Mouse (Mus musculus) cortical plate, adult 2 months (tissue): ENCODE results near the gene Olfr981. TPM values are rescaled to one million over a fixed set of nuclear protein-coding genes. Genes with fewer than 3 reads are reported as not detected.
"Not testable (repeated sequence)": the region's sequence is repeated elsewhere in the genome, so short reads cannot be mapped to it uniquely, and the experiment has no call there.

Source experiments
- H3K27ac ChIP-seq: fragments of 200-500 bp; 2 replicates; pipeline ENCODE4 v1.5.1; 2012; ENCODE audit warnings: low read length, control low read depth, inconsistent platforms; ENCODE audit not compliant: insufficient read depth
- H3K4me1 ChIP-seq: fragments of 200-500 bp; 2 replicates; pipeline ENCODE4 v1.6.1; 2011; ENCODE audit warnings: low read length; ENCODE audit not compliant: control insufficient read depth, insufficient read depth
- H3K4me3 ChIP-seq: fragments of 200-500 bp; 2 replicates; pipeline ENCODE4 v1.5.1; 2011; ENCODE audit warnings: mild to moderate bottlenecking, low read length, control low read depth; ENCODE audit not compliant: insufficient read depth
- CTCF ChIP-seq: fragments of 200-500 bp; IDR thresholded peaks from 2 replicates; pipeline ENCODE4 v1.5.1; 2011; ENCODE audit warnings: mild to moderate bottlenecking, control low read depth, low read length; ENCODE audit not compliant: insufficient read depth; ENCODE audit errors: extremely low read depth
- POLR2A ChIP-seq: fragments of 200-500 bp; IDR thresholded peaks from 2 replicates; pipeline ENCODE4 v1.6.1; 2011; ENCODE audit warnings: mild to moderate bottlenecking, low read length, control low read depth; ENCODE audit not compliant: insufficient read depth; ENCODE audit errors: extremely low read depth
- polyA plus RNA-seq: library from polyadenylated mRNA; depleted of rRNA; stranded (reverse); fragments of >200 nt; gene quantifications from 2 replicates; pipeline ENCODE4 v1.2.3, GENCODE M21; 2012; rRNA removed

Gene Olfr981
- polyA plus RNA-seq, result not detected in 2 replicates

DNA sequence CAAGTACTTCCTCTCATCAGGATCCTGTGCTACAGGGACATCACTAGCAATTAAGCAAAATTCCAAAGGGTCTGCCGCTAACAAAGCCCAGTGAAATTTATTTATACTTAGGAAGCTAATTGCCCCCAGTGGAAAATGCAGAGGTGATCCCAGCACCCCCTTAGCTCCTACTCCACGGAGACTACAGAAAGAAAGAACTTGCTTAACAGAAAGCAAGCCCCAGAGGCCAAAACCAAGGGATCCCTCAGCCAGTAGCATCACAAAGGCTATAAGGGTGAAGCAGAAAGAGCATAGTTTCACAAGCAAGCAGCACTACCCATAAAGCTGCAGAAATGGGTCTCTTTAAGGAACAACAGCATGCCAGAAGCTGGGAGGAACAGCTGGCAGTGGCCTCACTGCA lies at the start of gene Olfr981:
TSS of gene Olfr981 (plus strand) at position 301 of the 400 bp plus-strand sequence.
- Histone ChIP-seq H3K4me3 (no peak within 1 kb of the TSS), H3K27ac (no peak within 1 kb of the TSS), H3K4me1 (no peaks in the 10 kb centered on the region)
- TF ChIP-seq CTCF (no peak), POLR2A (no peak)

DNA sequence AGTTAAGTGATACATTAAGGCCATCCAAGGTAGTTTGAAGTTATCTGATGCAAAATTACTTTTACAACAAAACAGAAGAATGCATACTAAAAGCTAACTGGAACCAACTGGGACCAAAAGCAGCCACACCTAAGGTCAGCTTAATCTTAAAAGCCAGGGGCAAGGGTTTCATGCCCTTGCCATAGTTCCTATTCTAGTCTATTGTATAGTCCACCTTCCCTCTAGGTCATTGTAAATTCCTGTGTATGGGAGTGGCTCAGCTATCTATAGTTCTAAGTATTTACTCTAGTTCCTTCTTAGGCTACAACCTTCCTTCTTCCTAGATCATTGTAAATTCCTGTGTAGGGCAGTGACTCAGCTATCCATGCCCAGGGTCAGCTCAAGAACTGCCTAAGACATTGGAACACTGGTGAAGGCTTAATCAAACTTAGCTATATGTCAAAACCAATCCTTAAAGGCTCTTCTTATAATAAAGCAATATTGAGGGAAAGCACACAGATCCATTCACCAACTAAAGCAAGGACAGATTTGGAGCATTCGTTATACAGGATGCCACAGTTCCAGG lies 44.6 kb upstream of the Olfr981 start:
- not testable (repeated sequence) for H3K4me1 ChIP-seq, H3K4me3 ChIP-seq, H3K27ac ChIP-seq

DNA sequence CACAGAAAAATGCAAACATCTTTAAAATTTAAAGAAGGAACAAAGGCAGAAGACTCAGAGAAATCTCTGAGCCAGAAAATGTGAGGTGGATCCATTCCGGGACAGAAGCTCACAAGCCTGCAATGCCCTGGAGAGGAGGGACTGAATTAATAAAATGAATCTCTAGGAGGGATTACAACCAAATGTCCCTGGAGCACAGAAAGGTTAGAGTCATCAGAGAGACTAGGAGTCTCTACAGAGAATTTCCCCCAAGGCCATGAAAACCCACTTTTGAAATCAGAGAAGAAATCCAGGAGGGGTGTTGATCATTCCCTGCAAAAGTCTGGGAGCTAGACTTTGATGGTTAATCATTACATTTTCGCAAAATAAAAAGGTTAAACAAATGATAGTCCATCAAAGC lies 29.5 kb upstream of the Olfr981 start, which contains the start of gene Olfr978:
TSS of gene Olfr978 (plus strand) at position 301 of the 400 bp plus-strand sequence.
- no peaks in the 10 kb centered on the region for H3K4me1 ChIP-seq
- TF ChIP-seq CTCF (no peak), POLR2A (no peak)
- H3K27ac ChIP-seq, result no peak within 1 kb of the TSS
- no peak within 1 kb of the TSS for H3K4me3 ChIP-seq

DNA sequence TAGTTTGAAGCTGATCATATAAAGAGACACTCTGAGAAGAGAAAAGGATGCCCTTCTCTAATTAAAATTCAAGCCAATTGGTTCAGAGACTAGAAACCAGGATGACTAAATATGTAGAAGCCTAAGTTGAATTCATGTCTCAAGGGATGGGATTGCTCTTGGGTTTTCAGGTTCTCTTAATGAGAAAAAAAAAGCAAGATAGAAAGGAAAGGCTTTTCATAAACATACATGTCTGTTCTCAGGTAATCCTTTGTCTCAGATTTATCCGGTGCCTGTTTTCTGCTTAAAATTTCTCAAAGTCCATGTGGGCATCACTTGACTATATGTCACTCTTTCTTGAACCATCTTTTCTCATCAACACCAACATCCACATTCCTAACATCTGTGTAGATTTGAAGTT lies 17.9 kb upstream of the Olfr981 start, which contains the start of gene Olfr979:
TSS of gene Olfr979 (minus strand) at position 101 of the 400 bp plus-strand sequence.
- H3K27ac ChIP-seq, result no peak within 1 kb of the TSS
- H3K4me3 ChIP-seq, result no peak within 1 kb of the TSS
- TF ChIP-seq POLR2A (no peak), CTCF (no peak)
- H3K4me1 ChIP-seq, result no peaks in the 10 kb centered on the region

DNA sequence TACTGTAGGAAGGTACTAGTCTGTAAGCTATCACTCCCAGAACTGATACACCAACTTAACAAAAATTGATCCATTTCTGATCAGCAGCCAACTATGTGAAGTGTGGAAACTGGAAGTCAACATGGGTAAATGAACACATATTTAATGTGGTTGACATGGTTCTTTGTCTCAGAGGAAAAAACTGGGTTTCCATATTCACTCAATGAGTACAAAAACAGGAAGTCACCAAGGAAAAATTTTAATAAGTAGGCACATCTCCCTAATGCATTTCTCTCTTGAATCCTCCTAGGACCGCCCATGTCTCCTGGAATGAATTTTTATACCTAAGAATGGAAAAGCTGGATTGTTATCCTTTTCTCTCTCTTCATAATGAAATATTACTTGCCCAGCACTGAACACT lies 11.8 kb upstream of the Olfr981 start, which contains the start of gene Olfr980:
TSS of gene Olfr980 (minus strand) at position 101 of the 400 bp plus-strand sequence.
- TF ChIP-seq POLR2A (no peak), CTCF (no peak)
- Histone ChIP-seq H3K27ac (no peak within 1 kb of the TSS), H3K4me3 (no peak within 1 kb of the TSS), H3K4me1 (no peaks in the 10 kb centered on the region)

DNA sequence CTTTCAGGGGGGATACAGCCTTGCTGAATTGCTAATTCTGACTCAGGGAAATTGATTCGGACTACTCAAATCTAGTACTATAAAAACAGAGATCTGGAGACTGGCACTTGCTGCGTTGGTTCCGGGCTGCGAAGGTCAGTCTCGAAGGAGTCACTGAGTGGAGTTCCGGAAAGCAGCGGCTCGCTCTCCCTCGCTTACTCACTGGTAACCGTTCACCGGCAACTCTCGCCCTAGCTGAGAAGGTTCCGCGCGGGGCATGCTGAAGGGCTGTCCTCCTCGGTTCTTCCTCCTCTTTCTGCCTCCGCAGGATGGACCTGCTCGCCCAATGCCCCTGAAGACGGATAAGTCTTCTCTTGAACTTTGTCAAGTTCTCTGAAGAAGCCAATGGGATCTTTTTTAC lies 28.9 kb downstream of the Olfr981 start:
- TF ChIP-seq CTCF (no peak), POLR2A (no peak)
- Histone ChIP-seq H3K4me3 (no peak overlapping the region), H3K4me1 (no peaks in the 10 kb centered on the region), H3K27ac (no peak overlapping the region)

DNA sequence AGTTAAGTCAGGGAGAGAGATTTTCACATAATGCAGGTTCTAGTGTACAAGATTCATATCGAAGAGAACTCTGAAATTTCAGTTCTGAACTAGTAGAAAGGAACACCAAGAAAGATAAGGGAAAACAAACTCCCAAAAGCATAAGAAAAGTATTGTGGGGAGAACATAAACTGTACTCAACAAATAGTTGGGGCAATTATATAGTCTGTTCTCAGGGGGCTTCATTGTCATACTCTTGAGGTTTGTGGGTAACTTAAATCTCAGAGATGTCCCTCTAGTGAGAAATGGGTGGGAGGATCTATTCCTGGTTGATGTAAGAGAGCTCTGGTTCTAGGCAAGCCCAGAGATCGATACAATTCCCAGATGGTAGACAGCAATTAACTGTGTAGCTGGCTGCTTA lies 52.3 kb downstream of the Olfr981 start, which contains the start of gene Olfr982:
TSS of gene Olfr982 (plus strand) at position 301 of the 400 bp plus-strand sequence.
- H3K27ac ChIP-seq, result no peak within 1 kb of the TSS
- no peaks in the 10 kb centered on the region for H3K4me1 ChIP-seq
- no peak within 1 kb of the TSS for H3K4me3 ChIP-seq
- TF ChIP-seq POLR2A, result no peak
- TF ChIP-seq CTCF, result no peak

Other genes starting within 250 kb of the Olfr981 start
- not detected in 2 replicates for gene Olfr968, start 238.2 kb upstream of the Olfr981 start, polyA plus RNA-seq
- not detected in 2 replicates for gene Olfr969, start 230.5 kb upstream of the Olfr981 start, polyA plus RNA-seq
- not detected in 2 replicates for gene Olfr970, start 212.6 kb upstream of the Olfr981 start, polyA plus RNA-seq
- not detected in 2 replicates for gene Olfr971, start 184.6 kb upstream of the Olfr981 start, polyA plus RNA-seq
- gene Olfr972, start 155.0 kb upstream of the Olfr981 start, polyA plus RNA-seq, result not detected in 2 replicates
- not detected in 2 replicates for gene Olfr229, start 114.1 kb upstream of the Olfr981 start, polyA plus RNA-seq
- not detected in 2 replicates for gene Olfr974, start 84.0 kb upstream of the Olfr981 start, polyA plus RNA-seq
- not detected in 2 replicates for gene Olfr975, start 69.4 kb upstream of the Olfr981 start, polyA plus RNA-seq
- not detected in 2 replicates for gene Olfr976, start 60.3 kb upstream of the Olfr981 start, polyA plus RNA-seq
- gene Olfr978, start 29.4 kb upstream of the Olfr981 start, polyA plus RNA-seq, result not detected in 2 replicates
- not detected in 2 replicates for gene Olfr979, start 18.0 kb upstream of the Olfr981 start, polyA plus RNA-seq
- not detected in 2 replicates for gene Olfr980, start 11.9 kb upstream of the Olfr981 start, polyA plus RNA-seq
- gene Olfr982, start 52.4 kb downstream of the Olfr981 start, polyA plus RNA-seq, result not detected in 2 replicates
- gene Olfr983, start 72.1 kb downstream of the Olfr981 start, polyA plus RNA-seq, result not detected in 2 replicates
- gene Olfr984, start 92.7 kb downstream of the Olfr981 start, polyA plus RNA-seq, result not detected in 2 replicates
- not detected in 2 replicates for gene Olfr985, start 108.7 kb downstream of the Olfr981 start, polyA plus RNA-seq
- gene Tmem225, start 126.7 kb downstream of the Olfr981 start, polyA plus RNA-seq, result not detected in 2 replicates
- gene Olfr986, start 159.5 kb downstream of the Olfr981 start, polyA plus RNA-seq, result not detected in 2 replicates
- 2.8 and 3.1 TPM in 2 replicates for gene Zfp202, start 170.9 kb downstream of the Olfr981 start, polyA plus RNA-seq
- gene Scn3b, start 247.8 kb downstream of the Olfr981 start, polyA plus RNA-seq, result 50.5 and 66.4 TPM in 2 replicates